Mouse (Mus musculus) erythroblast, adult 5-6 weeks (primary cell): Measurements from ENCODE around the gene Slc4a1ap. TPM values are rescaled to one million over a fixed set of nuclear protein-coding genes. Genes with fewer than 3 reads are reported as not detected.

Experiments
- ATAC-seq: replicated peaks from 2 replicates; pipeline ENCODE4 v1.8.0; 2016; ENCODE audit warnings: moderate number of reproducible peaks, mild to moderate bottlenecking, moderate TSS enrichment, inconsistent platforms; ENCODE audit not compliant: poor library complexity, low FRiP score, severe bottlenecking
- total RNA-seq, 2 experiments: library from RNA; stranded (forward) in 1 of 2; stranded (reverse) in 1 of 2; fragments of 150-400 nt in 1 of 2; fragments of 200-764, 138-1000 nt in 1 of 2; gene quantifications; 2 replicates each; pipeline versions ENCODE4 v1.2.3 to v1.2.4; 2015 to 2017; ENCODE audit warnings: low replicate concordance in 2 of 2

The Slc4a1ap gene
- total RNA-seq, 2 experiments from 2014 or later, result 34.2 to 58.6 TPM

- no peak for ATAC-seq
Measured at GRCm38 (mm10) chr5:31599161-31599560, 72.4 kb downstream of the Slc4a1ap start.

GRCm38 (mm10) chr5:31601162-31601722 lies 74.4 kb downstream of the Slc4a1ap start:
- no peak for ATAC-seq

- no peak for ATAC-seq
Measured at GRCm38 (mm10) chr5:31602377-31602776, 75.6 kb downstream of the Slc4a1ap start.

- no peak for ATAC-seq
Measured at GRCm38 (mm10) chr5:31603766-31604165, 77.0 kb downstream of the Slc4a1ap start.

- ATAC-seq, result no peak
Measured at GRCm38 (mm10) chr5:31606151-31606550, 79.4 kb downstream of the Slc4a1ap start.

Other genes with a start within 250 kb of the Slc4a1ap start
- 0.58 and 3.1 TPM in 2 replicates for gene Ift172, start 235.9 kb upstream of the Slc4a1ap start, total RNA-seq (2015; ENCODE audit: low replicate concordance)
- gene Ift172, start 235.9 kb upstream of the Slc4a1ap start, total RNA-seq (2017; ENCODE audit: low replicate concordance), result 5.6 and 7.9 TPM in 2 replicates
- gene Fndc4, start 230.9 kb upstream of the Slc4a1ap start, total RNA-seq (2015; ENCODE audit: low replicate concordance), result not detected in 2 replicates
- 0.34 TPM in 1 of 2 replicates, not detected in the other for gene Fndc4, start 230.9 kb upstream of the Slc4a1ap start, total RNA-seq (2017; ENCODE audit: low replicate concordance)
- gene Gckr, start 229.6 kb upstream of the Slc4a1ap start, total RNA-seq (2015; ENCODE audit: low replicate concordance), result not detected in 2 replicates
- not detected in 2 replicates for gene Gckr, start 229.6 kb upstream of the Slc4a1ap start, total RNA-seq (2017; ENCODE audit: low replicate concordance)
- 5.0 and 5.9 TPM in 2 replicates for gene Zfp512, start 74.6 kb upstream of the Slc4a1ap start, total RNA-seq (2015; ENCODE audit: low replicate concordance)
- 13.8 and 16.1 TPM in 2 replicates for gene Zfp512, start 74.6 kb upstream of the Slc4a1ap start, total RNA-seq (2017; ENCODE audit: low replicate concordance)
- not detected in 2 replicates for gene 4930548H24Rik, start 41.3 kb upstream of the Slc4a1ap start, total RNA-seq (2015; ENCODE audit: low replicate concordance)
- gene 4930548H24Rik, start 41.3 kb upstream of the Slc4a1ap start, total RNA-seq (2017; ENCODE audit: low replicate concordance), result 0.17 and 1.1 TPM in 2 replicates
- gene Gpn1, start 32.3 kb upstream of the Slc4a1ap start, total RNA-seq (2015; ENCODE audit: low replicate concordance), result 4.0 and 6.9 TPM in 2 replicates
- 4.0 and 4.3 TPM in 2 replicates for gene Gpn1, start 32.3 kb upstream of the Slc4a1ap start, total RNA-seq (2017; ENCODE audit: low replicate concordance)
- gene Supt7l, start 812 bp downstream of the Slc4a1ap start, total RNA-seq (2015; ENCODE audit: low replicate concordance), result 11.5 and 13.3 TPM in 2 replicates
- 17.8 and 20.8 TPM in 2 replicates for gene Supt7l, start 812 bp downstream of the Slc4a1ap start, total RNA-seq (2017; ENCODE audit: low replicate concordance)
- gene Mrpl33, start 69.9 kb downstream of the Slc4a1ap start, total RNA-seq (2015; ENCODE audit: low replicate concordance), result 101 TPM in 2 replicates
- 42.5 and 55.5 TPM in 2 replicates for gene Mrpl33, start 69.9 kb downstream of the Slc4a1ap start, total RNA-seq (2017; ENCODE audit: low replicate concordance)
- 9.4 TPM in 1 of 2 replicates, not detected in the other for gene Rbks, start 170.6 kb downstream of the Slc4a1ap start, total RNA-seq (2015; ENCODE audit: low replicate concordance)
- gene Rbks, start 170.6 kb downstream of the Slc4a1ap start, total RNA-seq (2017; ENCODE audit: low replicate concordance), result 2.9 and 7.2 TPM in 2 replicates
- 46.6 and 83.2 TPM in 2 replicates for gene Babam2, start 170.7 kb downstream of the Slc4a1ap start, total RNA-seq (2015; ENCODE audit: low replicate concordance)
- 15.5 and 15.8 TPM in 2 replicates for gene Babam2, start 170.7 kb downstream of the Slc4a1ap start, total RNA-seq (2017; ENCODE audit: low replicate concordance)